Mouse (Mus musculus): ENCODE measurements around the gene Gpr157.

DNA sequence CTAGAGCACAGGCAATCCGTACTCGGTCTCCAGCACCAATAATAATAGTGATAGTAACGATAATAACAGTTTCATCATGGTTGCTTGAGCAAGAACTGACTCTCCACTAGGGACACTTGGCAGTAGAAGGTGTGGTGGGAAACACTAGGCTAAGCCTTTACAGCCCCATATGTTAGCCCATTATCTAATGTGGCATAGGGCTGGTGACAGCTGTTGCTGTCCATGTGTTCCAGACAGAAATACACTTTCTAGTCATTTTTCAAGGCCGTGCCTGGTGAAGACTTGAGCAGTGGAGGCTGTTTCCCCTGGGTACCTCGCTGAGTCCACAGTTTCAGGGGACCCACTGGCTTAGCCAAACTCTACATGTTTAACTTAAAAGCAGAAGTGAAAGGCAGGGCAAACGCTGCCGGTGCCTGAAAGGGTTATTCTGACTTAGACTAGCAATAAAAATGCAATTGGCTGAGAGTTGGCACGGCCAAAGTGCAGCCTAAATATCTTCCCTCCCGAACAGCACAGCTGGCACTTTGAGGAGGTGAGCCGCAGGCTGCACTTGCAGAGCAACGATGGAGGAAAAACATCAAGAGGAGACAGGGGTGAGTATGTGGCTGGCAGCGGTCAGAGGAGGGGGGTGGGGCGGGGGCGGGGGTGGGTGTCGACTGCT, 33.1 kb downstream of the Gpr157 start:
- TF ChIP-seq CTCF (IDR thresholded peaks at IDR 0.05 in 2 of 3, conservative IDR thresholded peaks at IDR 0.05 in 1 of 3; ENCODE audit: control insufficient read depth in 1 of 3, insufficient read depth in 1 of 3, low read depth in 2 of 3, low read length in 3 of 3, poor library complexity in 1 of 3, severe bottlenecking in 1 of 3) (no peak), ZNF384 (IDR thresholded peaks at IDR 0.05; ENCODE audit: low read depth, low read length) (no peak), TAL1 (IDR thresholded peaks at IDR 0.05; ENCODE audit: low read length) (no peak), E2F4 (IDR thresholded peaks at IDR 0.05; ENCODE audit: borderline replicate concordance, low read depth, low read length) (no peak), SMC3 (IDR thresholded peaks at IDR 0.05; ENCODE audit: low read depth, low read length) (no peak), MYC (IDR thresholded peaks at IDR 0.05; ENCODE audit: low read depth, low read length) (no peak), NRF1 (IDR thresholded peaks at IDR 0.05; ENCODE audit: insufficient read depth, low read depth, low read length, poor library complexity, severe bottlenecking) (no peak), RAD21 (IDR thresholded peaks at IDR 0.05; ENCODE audit: low read depth, low read length) (no peak), POLR2A (IDR thresholded peaks at IDR 0.05; ENCODE audit: control insufficient read depth in 1 of 2, insufficient read depth in 1 of 2, low read depth in 1 of 2, low read length in 2 of 2, poor library complexity in 1 of 2) (no peak), GABPA (IDR thresholded peaks at IDR 0.05; ENCODE audit: low read depth, low read length) (no peak), UBTF (IDR thresholded peaks at IDR 0.05; ENCODE audit: borderline replicate concordance, insufficient read depth, low read depth, low read length) (no peak), KAT2A (conservative IDR thresholded peaks at IDR 0.05; ENCODE audit: low read depth, low read length) (no peak), POLR2AphosphoS5 (IDR thresholded peaks at IDR 0.05; ENCODE audit: borderline replicate concordance, low read depth, low read length) (no peak)

Data from MEL (cell line).